Mouse (Mus musculus) brain, embryonic 14.5 days (tissue): Measurements from ENCODE around the gene Ackr1.

Experiments used
- CTCF ChIP-seq: fragments of 200-500 bp; IDR thresholded peaks from 2 replicates; pipeline ENCODE4 v1.5.1; 2012; ENCODE audit warnings: inconsistent platforms, mild to moderate bottlenecking, moderate library complexity, borderline replicate concordance; ENCODE audit not compliant: insufficient read depth, insufficient read length; ENCODE audit errors: extremely low read depth
- POLR2A ChIP-seq: fragments of 200-500 bp; IDR thresholded peaks from 2 replicates; pipeline ENCODE4 v1.6.1; 2012; ENCODE audit warnings: mild to moderate bottlenecking, inconsistent platforms, borderline replicate concordance; ENCODE audit not compliant: poor library complexity, insufficient read depth, insufficient read length, severe bottlenecking; ENCODE audit errors: extremely low read depth

- no peak for TF ChIP-seq CTCF
- no peak for TF ChIP-seq POLR2A
These were observed 11.6 kb upstream of the Ackr1 start for GRCm38 (mm10) chr1:173345112-173345511.
